Mouse (Mus musculus): ENCODE measurements around the gene Fam71f1.
A peak's percentile ranks its signal among the peaks of the same experiment; 100 is the strongest.
"Not testable (repeated sequence)": the region's sequence is repeated elsewhere in the genome, so short reads cannot be mapped to it uniquely, and the experiment has no call there.

Fam71f1 gene

DNA sequence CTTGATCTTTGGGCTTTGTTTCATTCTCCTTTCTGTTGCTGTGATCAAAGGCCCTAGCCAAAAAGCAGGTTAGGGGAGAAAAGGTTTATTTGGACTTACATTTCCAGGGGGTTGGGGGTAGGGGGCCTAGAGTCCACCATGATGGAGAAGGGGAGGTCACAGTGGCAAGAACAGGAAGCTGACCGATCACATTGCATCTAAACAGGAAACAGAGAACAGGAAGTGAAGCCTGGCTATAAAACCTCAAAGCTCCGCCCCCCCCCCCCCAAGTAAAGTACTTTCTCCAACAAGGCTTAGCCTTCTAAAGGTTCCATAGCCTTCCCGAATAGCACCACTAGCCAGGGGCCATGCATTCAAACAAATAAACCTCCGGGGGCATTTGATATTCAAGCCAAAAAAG, 3.8 kb downstream of the Fam71f1 start:
- no peak for DNase-seq (ENCODE audit: inconsistent age in 2 of 2, low spot score in 1 of 2)

DNA sequence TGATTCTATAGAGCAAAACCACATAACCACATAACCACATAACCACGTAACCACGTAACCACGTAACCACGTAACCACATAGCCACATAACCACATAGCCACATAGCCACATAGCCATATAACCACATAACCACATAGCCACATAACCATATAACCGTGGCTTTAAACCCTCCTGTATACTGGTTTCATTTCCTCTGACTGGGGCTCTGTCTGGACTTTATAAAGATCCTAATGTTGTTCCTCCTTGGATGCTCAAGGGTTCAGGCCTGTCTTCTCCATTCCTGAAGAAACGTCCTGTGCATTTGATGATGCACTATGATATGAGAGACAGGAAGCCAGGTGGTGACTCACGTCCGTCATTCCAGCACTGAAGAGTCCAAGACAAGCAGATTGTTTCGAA, 8.0 kb downstream of the Fam71f1 start:
- no peak for DNase-seq (ENCODE audit: inconsistent age in 2 of 2, low spot score in 1 of 2)

DNA sequence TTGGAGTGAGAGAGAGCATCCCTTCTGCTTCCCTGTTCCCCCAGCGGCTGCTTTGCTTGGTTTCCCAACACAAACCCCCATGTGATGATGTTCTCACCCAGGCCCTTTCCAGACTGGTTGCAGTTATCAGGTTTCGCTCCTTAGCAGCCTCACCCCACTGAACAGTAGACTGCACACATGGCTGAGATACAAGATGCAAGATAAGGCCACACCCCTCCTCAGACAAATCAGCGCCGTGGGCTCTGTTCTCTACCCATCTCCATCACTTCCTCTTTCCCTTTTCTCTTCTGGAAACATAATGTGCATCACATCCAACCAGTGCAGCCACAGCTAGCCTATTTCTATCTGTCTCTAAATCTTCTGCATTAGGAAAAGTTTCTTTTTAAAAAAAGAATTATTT, 10.6 kb downstream of the Fam71f1 start:
- DNase-seq (ENCODE audit: inconsistent age in 2 of 2, low spot score in 1 of 2): no peak

DNA sequence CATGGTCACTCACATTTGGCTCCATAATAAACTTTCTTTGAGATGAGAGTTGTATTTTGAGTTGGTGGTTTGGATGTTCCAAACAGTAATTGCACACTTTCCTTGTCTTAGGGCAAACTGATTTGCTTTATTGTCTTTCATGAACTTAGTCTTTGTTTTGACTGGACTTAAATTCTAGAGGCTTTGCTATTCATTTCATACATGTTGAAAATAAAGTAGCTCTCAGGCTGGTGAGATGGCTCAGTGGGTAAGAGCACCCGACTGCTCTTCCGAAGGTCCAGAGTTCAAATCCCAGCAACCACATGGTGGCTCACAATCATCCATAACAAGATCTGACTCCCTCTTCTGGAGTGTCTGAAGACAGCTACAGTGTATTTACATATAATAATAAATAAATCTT, 27.6 kb downstream of the Fam71f1 start:
- not testable (repeated sequence) for DNase-seq (ENCODE audit: inconsistent age in 2 of 2, low spot score in 1 of 2)

DNA sequence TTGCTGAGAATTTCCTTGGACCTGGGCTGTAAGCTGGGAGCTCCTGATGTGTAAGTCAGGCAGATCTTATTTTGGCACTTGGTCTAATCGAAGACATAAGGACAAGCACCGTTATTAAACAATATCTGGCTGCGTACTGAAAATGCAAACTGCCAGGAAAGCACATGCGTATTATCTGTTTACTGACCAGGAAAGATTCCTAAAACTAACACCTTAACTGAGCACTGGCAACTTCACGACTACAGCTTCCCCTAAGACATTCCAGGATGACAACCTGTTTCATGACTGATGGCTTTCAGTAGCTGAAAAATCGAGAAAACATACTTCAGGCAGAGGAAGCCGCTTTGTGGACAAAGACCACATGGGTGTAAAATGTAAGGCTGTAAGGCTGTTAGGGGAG, 28.2 kb downstream of the Fam71f1 start:
- DNase-seq (ENCODE audit: inconsistent age in 2 of 2, low spot score in 1 of 2): no peak

DNA sequence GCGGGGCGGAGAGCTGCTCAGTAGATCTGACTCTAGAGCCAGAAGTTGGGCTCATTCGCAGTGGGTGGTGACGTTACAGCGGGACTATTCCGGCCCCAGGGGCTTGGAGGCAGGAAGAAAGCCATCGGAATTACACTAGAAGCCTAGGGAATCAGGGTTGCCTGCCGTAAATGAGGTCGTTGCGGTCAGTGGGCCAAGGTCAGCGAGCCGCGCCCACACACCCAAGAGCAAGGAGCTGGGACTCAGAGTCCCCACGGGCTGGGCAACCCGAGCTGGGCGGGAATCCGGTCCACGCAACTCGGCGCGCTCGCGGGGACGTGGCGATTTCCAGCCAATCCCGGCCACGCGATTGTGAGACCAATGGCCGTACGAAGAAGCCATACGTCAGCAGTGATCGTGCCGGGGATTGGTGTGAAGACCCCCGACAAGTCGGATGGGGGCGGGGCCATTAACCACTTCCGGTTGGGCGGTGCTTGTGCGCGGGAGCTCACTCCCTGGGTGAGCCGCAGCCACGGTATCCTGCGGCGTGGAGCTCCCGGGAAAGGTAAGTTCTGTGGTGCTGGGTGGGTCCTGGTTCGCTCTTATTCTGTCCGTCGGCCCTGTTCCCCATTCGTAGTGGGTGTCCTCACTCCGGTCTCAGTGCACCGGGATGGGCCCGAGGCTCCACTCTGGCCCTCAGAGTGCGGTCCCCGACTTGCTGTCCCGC, 28.9 kb downstream of the Fam71f1 start, which contains the start of gene Calu:
Calu (plus strand) TSS at position 405 of the 706 bp plus-strand sequence.
- DNase-seq (ENCODE audit: inconsistent age in 2 of 2, low spot score in 1 of 2): peak; percentile 99 to 100

DNA sequence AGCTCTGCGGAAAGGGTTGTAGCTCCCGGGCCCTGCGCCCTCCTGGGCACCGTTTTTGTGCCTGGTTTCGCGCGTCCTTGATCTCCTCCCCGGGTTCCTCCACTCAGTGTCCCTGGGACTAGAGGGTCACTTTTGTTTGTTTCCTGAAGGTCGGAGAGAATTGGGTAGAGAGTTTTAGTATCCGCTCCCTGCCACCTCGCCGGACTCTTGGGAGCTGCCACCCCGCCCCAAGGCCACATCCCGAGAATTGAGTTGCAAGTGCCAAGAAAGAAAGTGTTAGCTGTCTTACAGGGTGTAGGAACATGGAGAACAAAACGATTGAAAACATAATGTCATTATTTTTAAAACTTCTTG, 29.4 kb downstream of the Fam71f1 start:
- no peak for DNase-seq (ENCODE audit: inconsistent age in 2 of 2, low spot score in 1 of 2)

DNA sequence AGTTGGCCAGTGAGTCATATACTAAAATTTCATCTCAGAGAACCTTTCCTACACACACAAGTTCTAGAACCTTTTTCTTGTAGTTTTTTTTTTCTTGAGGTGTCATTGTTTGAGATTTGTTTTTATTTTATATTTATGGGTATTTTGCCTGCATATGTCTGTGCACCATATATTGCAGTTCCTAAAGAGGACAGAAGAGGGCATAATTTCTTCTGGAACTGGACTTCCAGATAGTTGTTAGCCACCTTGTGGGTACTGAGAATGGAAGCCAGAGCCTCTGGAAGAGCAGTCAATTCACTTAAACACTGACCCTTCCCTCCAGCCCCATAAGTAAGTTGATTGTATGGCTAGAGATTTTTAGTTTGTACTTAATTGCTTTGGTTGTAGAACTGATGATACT, 32.7 kb downstream of the Fam71f1 start:
- DNase-seq (ENCODE audit: inconsistent age in 2 of 2, low spot score in 1 of 2): no peak

DNA sequence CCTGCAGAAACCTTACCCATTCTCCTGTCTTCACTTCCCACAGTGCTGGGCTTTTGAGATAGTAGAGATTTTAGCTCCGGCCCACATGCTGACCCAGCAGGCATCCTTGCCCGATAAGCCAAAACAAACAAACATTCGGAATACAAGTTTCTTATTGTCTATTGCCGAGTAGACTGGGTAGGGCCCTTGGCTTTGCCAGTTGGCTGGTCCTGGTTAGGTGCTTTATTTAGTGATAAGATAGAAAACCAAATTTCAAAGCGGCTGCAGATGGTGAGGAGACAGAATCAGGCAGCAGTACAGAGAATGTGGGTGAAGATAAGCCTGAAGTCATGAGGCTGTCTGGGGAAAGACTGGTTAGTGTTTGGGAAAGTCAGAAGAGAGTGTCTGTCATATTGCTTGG, 33.9 kb downstream of the Fam71f1 start:
- no peak for DNase-seq (ENCODE audit: inconsistent age in 2 of 2, low spot score in 1 of 2)

DNA sequence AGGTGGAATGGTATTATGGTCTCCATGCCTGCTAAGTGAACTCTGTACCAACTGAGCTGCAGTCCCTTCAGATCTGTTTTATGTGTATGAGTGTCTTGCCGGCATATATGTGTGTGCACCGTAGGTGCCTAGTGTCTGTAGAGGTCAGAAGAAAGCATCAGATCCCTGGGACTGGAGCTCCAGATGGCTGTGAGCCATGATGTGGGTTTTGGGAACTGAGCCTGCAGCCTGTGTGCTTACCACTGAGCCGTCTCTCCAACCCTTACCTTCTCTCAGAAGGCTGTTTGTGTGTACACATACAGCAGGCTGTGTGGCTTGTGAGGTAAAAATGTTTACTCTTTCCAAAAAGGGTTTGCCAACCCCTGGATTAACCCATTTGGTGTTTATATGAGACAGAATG, 40.4 kb downstream of the Fam71f1 start:
- no peak for DNase-seq (ENCODE audit: inconsistent age in 2 of 2, low spot score in 1 of 2)

DNA sequence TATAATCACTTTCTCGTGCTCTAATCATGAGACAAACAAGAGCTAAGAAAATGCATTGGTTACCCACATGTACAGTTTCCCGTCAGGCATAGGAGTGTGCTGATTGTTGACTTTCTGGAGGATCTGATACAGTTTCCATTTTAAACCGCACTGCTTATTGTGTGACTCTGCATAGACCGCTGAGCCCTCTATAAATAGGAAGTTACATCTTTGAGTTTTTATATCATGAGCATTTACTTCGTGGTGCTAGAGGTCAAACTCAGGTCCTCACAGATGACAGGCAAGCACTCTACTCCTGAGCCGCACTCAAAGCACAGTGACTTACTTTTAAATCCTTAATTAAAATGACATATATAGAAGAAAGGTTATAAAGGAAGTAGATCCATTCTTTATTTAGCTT, 41.3 kb downstream of the Fam71f1 start:
- DNase-seq (ENCODE audit: inconsistent age in 2 of 2, low spot score in 1 of 2): no peak

DNA sequence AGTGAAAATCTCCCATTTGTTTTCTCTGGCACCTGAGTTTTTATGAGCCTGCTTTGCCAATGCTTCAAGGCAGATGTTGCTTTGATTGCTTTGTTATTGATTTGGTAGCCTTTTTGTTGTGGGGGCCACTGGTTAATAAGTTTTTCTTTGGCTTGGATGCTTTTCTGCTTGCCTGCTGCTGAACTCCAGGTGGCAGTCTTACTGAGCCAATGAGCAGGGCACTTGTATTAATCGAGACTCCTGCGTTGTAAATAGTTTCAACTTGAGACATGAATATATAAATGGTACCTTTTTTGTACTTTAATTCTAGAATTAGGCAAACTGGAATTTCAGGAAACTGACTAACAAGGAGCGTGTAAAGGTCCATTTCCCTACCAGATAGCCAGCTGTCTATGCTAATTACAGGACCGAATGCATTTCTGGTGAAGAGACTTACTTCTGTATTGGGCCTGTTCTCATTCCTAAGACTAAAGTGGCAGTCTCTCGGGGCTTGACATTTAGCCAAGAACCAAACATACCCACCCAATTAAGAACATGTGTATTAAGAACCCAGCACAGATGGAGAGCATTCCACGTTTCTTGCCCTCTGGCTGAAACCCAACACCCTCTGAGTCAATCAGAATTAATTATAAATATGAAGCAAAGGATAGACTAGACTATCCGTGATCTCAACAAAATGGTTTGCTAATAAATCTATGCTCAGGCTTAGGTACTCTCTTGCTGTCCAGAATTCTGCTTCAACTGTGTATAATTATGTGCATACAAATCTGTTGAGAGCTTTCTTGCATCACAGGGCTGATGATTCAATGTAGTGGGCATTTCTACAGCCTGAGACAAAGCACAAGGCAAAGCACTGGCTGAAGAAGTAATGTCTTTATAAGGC, 43.5 kb downstream of the Fam71f1 start:
- peak in 1 of 2 experiments; percentile 55 for DNase-seq (ENCODE audit: inconsistent age in 2 of 2, low spot score in 1 of 2)

DNA sequence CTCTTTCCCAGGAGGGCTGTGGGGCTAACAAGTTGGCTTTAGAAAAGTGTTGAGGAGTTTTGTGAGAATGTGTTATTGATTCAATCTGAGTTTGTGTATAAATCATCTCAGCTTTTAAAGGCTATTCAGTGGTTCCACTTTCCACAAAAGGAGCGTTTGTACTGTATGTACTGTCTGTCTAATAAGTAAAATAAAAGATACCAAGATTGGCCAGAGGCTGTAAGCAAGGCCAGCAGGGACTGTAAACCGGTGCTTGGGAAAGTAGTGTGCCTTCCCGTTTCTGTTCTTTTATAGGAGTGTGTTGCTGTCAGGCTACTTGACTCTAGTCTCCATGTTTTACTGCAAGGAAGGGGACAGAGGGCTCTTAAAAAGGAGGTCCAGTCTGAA, 44.2 kb downstream of the Fam71f1 start:
- no peak for DNase-seq (ENCODE audit: inconsistent age in 2 of 2, low spot score in 1 of 2)

DNA sequence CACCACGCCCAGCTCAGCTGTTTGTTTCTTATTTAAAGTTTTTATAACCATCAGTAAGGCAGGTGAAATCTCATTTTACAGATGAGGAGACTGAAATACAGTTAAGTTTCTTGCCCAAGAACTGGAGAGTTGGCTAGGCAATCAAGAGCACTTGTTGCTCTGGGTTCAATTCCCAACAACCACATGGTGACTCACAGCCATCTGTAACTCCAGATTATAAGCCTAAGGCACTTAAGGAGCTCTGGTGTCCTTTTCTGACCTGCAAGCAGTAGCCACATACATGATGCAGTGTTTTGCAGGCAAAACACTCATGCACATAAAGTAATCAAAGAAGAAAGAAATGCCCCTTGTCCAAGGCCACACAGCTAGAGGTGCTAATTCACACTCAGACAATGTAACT, 46.3 kb downstream of the Fam71f1 start:
- DNase-seq (ENCODE audit: inconsistent age in 2 of 2, low spot score in 1 of 2): no peak

DNA sequence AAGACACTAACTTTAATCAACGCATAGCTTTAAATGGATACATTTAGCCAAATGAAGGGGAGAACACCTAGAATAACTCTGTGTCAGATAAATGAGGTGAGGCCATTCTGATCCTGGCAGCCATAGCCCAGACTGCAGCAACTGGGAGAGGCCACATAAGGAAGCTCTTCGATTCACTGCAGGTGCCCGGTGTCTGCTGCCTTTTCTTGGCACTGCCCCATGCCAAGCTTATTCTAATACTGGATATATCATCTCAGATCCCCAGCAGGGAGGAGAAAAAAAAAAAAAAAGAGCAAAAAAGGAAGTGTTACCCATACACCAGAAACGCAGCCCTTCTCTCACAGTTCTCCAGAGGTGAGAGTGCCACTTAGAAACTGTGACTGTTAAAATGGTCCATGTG, 58.4 kb downstream of the Fam71f1 start:
- no peak for DNase-seq (ENCODE audit: inconsistent age in 2 of 2, low spot score in 1 of 2)

DNA sequence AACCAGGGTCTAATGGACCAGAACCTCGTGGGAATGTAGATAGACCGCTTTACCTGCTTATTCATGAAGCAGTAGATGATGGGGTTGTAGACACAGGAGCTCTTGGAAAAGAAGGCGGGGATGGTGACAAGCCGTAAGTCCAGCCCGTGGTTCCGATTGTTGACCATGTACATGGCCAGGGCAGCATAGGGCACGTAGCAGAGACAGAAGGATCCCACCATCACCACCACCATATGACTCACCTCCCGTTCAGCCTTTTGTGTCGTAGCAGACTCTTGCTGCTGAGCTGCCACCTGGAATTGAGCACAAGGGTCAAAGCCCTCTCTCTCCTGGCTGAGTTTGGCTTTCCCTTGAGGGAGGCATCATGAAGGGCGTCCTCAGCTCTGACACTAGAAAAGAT, 59.7 kb downstream of the Fam71f1 start:
- no peak for DNase-seq (ENCODE audit: inconsistent age in 2 of 2, low spot score in 1 of 2)

DNA sequence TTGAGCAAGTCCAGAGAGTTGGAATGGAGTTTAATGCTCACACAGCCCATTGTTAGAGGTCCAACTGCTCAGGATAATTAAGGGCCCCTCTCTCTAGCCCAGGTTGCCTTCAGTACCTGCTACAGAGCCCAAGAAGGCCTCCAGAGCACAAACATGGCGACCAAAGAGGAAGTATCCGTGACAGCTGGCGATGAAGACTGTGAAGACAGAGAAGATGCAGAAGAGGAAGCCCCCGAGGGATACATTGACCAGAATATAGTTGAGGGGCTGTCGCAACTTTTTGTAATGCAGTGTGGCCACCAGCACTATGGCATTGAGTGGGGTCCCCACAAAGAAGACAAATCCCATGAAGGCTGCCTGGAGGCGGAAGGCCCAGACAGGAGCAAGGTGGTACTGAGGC, 61.0 kb downstream of the Fam71f1 start:
- DNase-seq (ENCODE audit: inconsistent age in 2 of 2, low spot score in 1 of 2): no peak

DNA sequence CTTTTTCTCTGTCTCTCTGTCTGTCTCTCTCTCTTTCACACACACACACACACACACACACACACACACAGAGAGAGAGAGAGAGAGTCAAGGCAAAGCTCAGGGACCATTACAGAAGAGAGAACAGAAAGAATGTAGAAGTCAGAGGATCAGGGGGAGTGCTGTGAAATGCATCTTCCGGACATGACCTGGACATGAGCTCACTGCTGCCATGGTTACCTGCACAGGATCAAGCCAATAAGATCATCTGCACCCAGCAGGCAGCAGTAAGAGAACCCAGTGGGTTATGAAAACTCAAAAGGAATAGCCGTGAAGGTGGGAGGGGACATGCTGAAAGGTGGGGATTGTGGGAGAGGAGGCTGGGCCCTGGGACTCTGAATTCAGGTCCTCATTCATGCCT, 63.5 kb downstream of the Fam71f1 start:
- DNase-seq (ENCODE audit: inconsistent age in 2 of 2, low spot score in 1 of 2): no peak

Measured in adrenal gland, adult (tissue).